Mouse (Mus musculus): Measurements from ENCODE around the gene Slc28a1.

GRCm38 (mm10) chr7:81072463-81072862 is 42.1 kb upstream of the Slc28a1 start:
- TF ChIP-seq POLR2A (IDR thresholded peaks at IDR 0.05; ENCODE audit: borderline replicate concordance, insufficient read depth, low read length) (no peak), CTCF (IDR thresholded peaks at IDR 0.05; ENCODE audit: borderline replicate concordance, insufficient read depth, low read depth, low read length) (no peak)

Measured in cerebellum, adult 2 months (tissue).